Mouse (Mus musculus) olfactory bulb, adult 2 months (tissue): ENCODE measurements at regions not wholly inside any gene's neighbourhood (a gene's known extent, or its start where the extent isn't known, plus 50 kb on each side); places are given as distances from the start of the nearest gene placed in this dataset.

ENCODE experiments used
- CTCF ChIP-seq: fragments of 200-500 bp; IDR thresholded peaks from 2 replicates; pipeline ENCODE4 v1.5.1; 2012; ENCODE audit warnings: low read depth, mild to moderate bottlenecking, low read length, moderate library complexity; ENCODE audit not compliant: insufficient read depth
- POLR2A ChIP-seq: fragments of 200-500 bp; IDR thresholded peaks from 2 replicates; pipeline ENCODE4 v1.6.1; 2012; ENCODE audit warnings: mild to moderate bottlenecking, low read depth, low read length, moderate library complexity; ENCODE audit not compliant: insufficient read depth

DNA sequence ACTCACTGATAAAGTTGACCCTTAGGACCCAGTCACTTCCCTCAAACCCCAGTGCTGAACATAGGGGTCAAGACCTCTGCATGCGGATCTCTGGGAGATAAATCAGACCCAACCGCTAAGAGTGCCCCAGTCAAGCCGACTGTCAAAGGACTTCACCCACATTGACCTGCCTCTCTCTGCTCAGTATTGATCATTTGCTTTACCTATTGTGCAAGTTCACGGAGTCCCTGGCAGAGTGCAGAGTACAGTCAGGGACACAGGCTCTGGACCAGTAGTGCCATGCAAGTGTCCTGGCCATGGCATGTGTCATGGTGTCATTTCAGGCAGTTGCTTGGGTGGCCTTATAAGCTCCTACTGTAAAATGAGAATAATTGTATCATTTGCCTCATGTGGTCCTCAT lies 169.9 kb downstream of the Dyrk2 start:
- TF ChIP-seq CTCF (no peak), POLR2A (no peak)
